Mouse (Mus musculus): ENCODE measurements around the gene Gm973. TPM values are rescaled to one million over a fixed set of nuclear protein-coding genes. Genes with fewer than 3 reads are reported as not detected.

The Gm973 gene
- polyA plus RNA-seq, 1 experiment from 2014 or later, result 0.42 TPM

DNA sequence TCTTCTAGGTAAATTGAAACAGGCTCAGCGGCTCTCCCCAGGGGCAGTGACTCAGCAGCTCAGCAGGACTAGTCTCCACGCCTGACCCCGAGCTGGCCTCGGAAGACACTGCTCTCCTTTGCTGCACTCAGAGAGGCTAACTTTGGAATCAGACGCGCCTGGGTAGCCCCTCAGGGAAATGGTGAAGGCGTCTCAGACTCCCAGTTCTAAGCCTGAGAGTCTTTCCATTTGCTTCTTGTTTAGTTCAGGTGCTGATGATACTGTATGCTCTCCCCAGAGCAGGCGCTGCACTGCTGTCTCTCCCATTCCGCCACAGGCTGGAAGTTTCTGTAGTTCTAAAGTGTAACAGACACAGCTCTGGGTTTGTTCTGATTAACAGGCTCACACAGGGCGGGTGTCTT is 28.4 kb upstream of the Gm973 start:
- Histone ChIP-seq H3K9ac (ENCODE audit: low read length) (0 out of 2 replicates have a peak overlapping the region, but pooled peaks have one; percentile 27), H3K27me3 (replicated peaks; ENCODE audit: control insufficient read depth, insufficient read depth, low read length) (no peaks in the 10 kb centered on the region), H3K4me3 (ENCODE audit: low read depth, low read length) (peak overlapping the region; percentile 22), H3K27ac (ENCODE audit: low read depth) (peak overlapping the region; percentile 67), H3K36me3 (ENCODE audit: control insufficient read depth, insufficient read depth, low read length) (peaks cover 18% of the 10 kb centered on the region; the same call in 1 of the 2 replicates), H3K9me3 (ENCODE audit: control insufficient read depth, low read length) (no peaks in the 10 kb centered on the region), H3K4me2 (ENCODE audit: low read length) (peak overlapping the region; percentile 74), H3K4me1 (replicated peaks; ENCODE audit: control insufficient read depth, insufficient read depth, low read length) (peaks cover 46% of the 10 kb centered on the region)
- DNase-seq (ENCODE audit: low spot score), result peak; percentile 69
- 7% methylated on average over 10 of the region's 10 CpGs for WGBS
- ATAC-seq (replicated peaks; ENCODE audit: low FRiP score, low TSS enrichment, low read depth), result no peak

DNA sequence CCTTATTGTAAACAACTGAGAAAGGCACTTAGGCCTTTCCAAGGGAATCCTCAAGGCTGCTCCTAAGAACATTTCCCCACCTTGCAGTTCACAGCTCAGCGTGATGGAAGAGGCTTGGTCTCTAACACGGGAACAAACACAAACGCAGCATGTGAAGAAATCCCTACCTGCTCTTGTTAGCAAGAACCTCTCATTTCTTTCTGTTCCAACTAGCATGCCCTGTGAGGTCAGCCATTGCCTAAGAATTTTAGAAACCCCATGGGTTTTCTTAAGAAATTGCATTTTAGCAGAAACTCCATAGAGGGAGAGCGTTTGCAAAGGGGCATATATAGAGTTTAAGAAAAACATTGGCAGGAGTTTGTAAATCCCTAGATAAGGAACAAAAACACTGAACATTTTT is 27.6 kb upstream of the Gm973 start:
- Histone ChIP-seq H3K9ac (ENCODE audit: low read length) (no peak overlapping the region), H3K4me1 (replicated peaks; ENCODE audit: control insufficient read depth, insufficient read depth, low read length) (peaks cover 45% of the 10 kb centered on the region), H3K36me3 (ENCODE audit: control insufficient read depth, insufficient read depth, low read length) (peaks cover 18% of the 10 kb centered on the region; the same call in 1 of the 2 replicates), H3K4me3 (ENCODE audit: low read depth, low read length) (0 out of 2 replicates have a peak overlapping the region, but pooled peaks have one; percentile 4), H3K4me2 (ENCODE audit: low read length) (peak overlapping the region; percentile 8; the same call in 1 of the 2 replicates), H3K27me3 (replicated peaks; ENCODE audit: control insufficient read depth, insufficient read depth, low read length) (no peaks in the 10 kb centered on the region), H3K27ac (ENCODE audit: low read depth) (peak overlapping the region; percentile 43; the same call in 1 of the 2 replicates), H3K9me3 (ENCODE audit: control insufficient read depth, low read length) (no peaks in the 10 kb centered on the region)
- DNase-seq (ENCODE audit: low spot score), result no peak
- ATAC-seq (replicated peaks; ENCODE audit: low FRiP score, low TSS enrichment, low read depth), result no peak
- WGBS, result 23% methylated on average over 4 of the region's 4 CpGs

GRCm38 (mm10) chr1:59488991-59489390 is 27.1 kb upstream of the Gm973 start:
- no peak overlapping the region for H3K4me3 ChIP-seq (ENCODE audit: low read depth, low read length)
- peaks cover 18% of the 10 kb centered on the region; the same call in 1 of the 2 replicates for H3K36me3 ChIP-seq (ENCODE audit: control insufficient read depth, insufficient read depth, low read length)
- H3K9me3 ChIP-seq (ENCODE audit: control insufficient read depth, low read length), result no peaks in the 10 kb centered on the region
- DNase-seq (ENCODE audit: low spot score) (no peak), ATAC-seq (replicated peaks; ENCODE audit: low FRiP score, low TSS enrichment, low read depth) (no peak)
- H3K9ac ChIP-seq (ENCODE audit: low read length), result no peak overlapping the region
- H3K4me1 ChIP-seq (replicated peaks; ENCODE audit: control insufficient read depth, insufficient read depth, low read length), result peaks cover 40% of the 10 kb centered on the region
- no peaks in the 10 kb centered on the region for H3K27me3 ChIP-seq (replicated peaks; ENCODE audit: control insufficient read depth, insufficient read depth, low read length)
- peak overlapping the region; percentile 43; the same call in 1 of the 2 replicates for H3K27ac ChIP-seq (ENCODE audit: low read depth)
- WGBS, result 32% methylated on average over 4 of the region's 4 CpGs
- H3K4me2 ChIP-seq (ENCODE audit: low read length), result peak overlapping the region; percentile 8; the same call in 1 of the 2 replicates

GRCm38 (mm10) chr1:59491517-59491916 is 24.5 kb upstream of the Gm973 start:
- Histone ChIP-seq H3K36me3 (ENCODE audit: control insufficient read depth, insufficient read depth, low read length) (peaks cover 12% of the 10 kb centered on the region; the same call in 1 of the 2 replicates), H3K4me1 (replicated peaks; ENCODE audit: control insufficient read depth, insufficient read depth, low read length) (peaks cover 27% of the 10 kb centered on the region), H3K9ac (ENCODE audit: low read length) (no peak overlapping the region), H3K27me3 (replicated peaks; ENCODE audit: control insufficient read depth, insufficient read depth, low read length) (no peaks in the 10 kb centered on the region), H3K4me2 (ENCODE audit: low read length) (no peak overlapping the region), H3K9me3 (ENCODE audit: control insufficient read depth, low read length) (no peaks in the 10 kb centered on the region), H3K4me3 (ENCODE audit: low read depth, low read length) (no peak overlapping the region), H3K27ac (ENCODE audit: low read depth) (no peak overlapping the region)
- WGBS, result 76% methylated on average over 9 of the region's 9 CpGs
- DNase-seq (ENCODE audit: low spot score), result no peak
- ATAC-seq (replicated peaks; ENCODE audit: low FRiP score, low TSS enrichment, low read depth), result no peak

DNA sequence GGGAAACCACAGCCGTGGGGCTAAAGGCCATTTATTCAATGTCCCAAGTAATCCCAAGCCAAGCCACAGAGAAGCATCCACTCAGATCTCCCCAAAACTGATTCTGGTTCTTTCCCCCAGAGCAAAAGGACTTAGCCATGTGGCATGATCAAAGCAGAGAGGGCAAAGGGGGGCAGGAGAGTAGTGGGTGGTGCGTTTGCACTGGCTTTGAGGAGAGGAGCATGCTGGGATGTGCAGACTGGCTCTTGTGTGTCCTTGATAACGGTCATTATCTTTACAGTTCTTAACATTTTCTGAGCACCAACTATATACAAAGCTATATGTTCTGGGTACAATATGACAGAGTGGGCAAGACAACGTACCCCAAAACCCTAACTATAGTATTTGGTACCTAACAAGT is 23.6 kb upstream of the Gm973 start:
- Histone ChIP-seq H3K9me3 (ENCODE audit: control insufficient read depth, low read length) (no peaks in the 10 kb centered on the region), H3K36me3 (ENCODE audit: control insufficient read depth, insufficient read depth, low read length) (peaks cover 11% of the 10 kb centered on the region; the same call in 1 of the 2 replicates), H3K27me3 (replicated peaks; ENCODE audit: control insufficient read depth, insufficient read depth, low read length) (no peaks in the 10 kb centered on the region), H3K4me1 (replicated peaks; ENCODE audit: control insufficient read depth, insufficient read depth, low read length) (peaks cover 20% of the 10 kb centered on the region), H3K4me2 (ENCODE audit: low read length) (no peak overlapping the region), H3K4me3 (ENCODE audit: low read depth, low read length) (no peak overlapping the region), H3K9ac (ENCODE audit: low read length) (no peak overlapping the region), H3K27ac (ENCODE audit: low read depth) (no peak overlapping the region)
- no peak for ATAC-seq (replicated peaks; ENCODE audit: low FRiP score, low TSS enrichment, low read depth)
- 71% methylated on average over 4 of the region's 4 CpGs for WGBS
- DNase-seq (ENCODE audit: low spot score), result no peak

- Histone ChIP-seq H3K27ac (ENCODE audit: low read depth) (no peak overlapping the region), H3K36me3 (ENCODE audit: control insufficient read depth, insufficient read depth, low read length) (no peaks in the 10 kb centered on the region), H3K4me1 (replicated peaks; ENCODE audit: control insufficient read depth, insufficient read depth, low read length) (no peaks in the 10 kb centered on the region), H3K9me3 (ENCODE audit: control insufficient read depth, low read length) (no peaks in the 10 kb centered on the region), H3K27me3 (replicated peaks; ENCODE audit: control insufficient read depth, insufficient read depth, low read length) (no peaks in the 10 kb centered on the region), H3K9ac (ENCODE audit: low read length) (no peak overlapping the region), H3K4me3 (ENCODE audit: low read depth, low read length) (no peak overlapping the region), H3K4me2 (ENCODE audit: low read length) (no peak overlapping the region)
- DNase-seq (ENCODE audit: low spot score), result no peak
- no peak for ATAC-seq (replicated peaks; ENCODE audit: low FRiP score, low TSS enrichment, low read depth)
- WGBS, result 91% methylated on average over 5 of the region's 5 CpGs
These were observed 20.1 kb upstream of the Gm973 start for GRCm38 (mm10) chr1:59495970-59496369.

GRCm38 (mm10) chr1:59497741-59498613 is 18.1 kb upstream of the Gm973 start:
- Histone ChIP-seq H3K4me1 (replicated peaks; ENCODE audit: control insufficient read depth, insufficient read depth, low read length) (no peaks in the 10 kb centered on the region), H3K36me3 (ENCODE audit: control insufficient read depth, insufficient read depth, low read length) (no peaks in the 10 kb centered on the region), H3K27me3 (replicated peaks; ENCODE audit: control insufficient read depth, insufficient read depth, low read length) (no peaks in the 10 kb centered on the region), H3K9me3 (ENCODE audit: control insufficient read depth, low read length) (no peaks in the 10 kb centered on the region), H3K9ac (ENCODE audit: low read length) (no peak overlapping the region), H3K4me2 (ENCODE audit: low read length) (no peak overlapping the region), H3K4me3 (ENCODE audit: low read depth, low read length) (no peak overlapping the region), H3K27ac (ENCODE audit: low read depth) (no peak overlapping the region)
- DNase-seq (ENCODE audit: low spot score), result no peak
- 69% methylated on average over 6 of the region's 6 CpGs for WGBS
- ATAC-seq (replicated peaks; ENCODE audit: low FRiP score, low TSS enrichment, low read depth), result no peak

GRCm38 (mm10) chr1:59499327-59499726 is 16.7 kb upstream of the Gm973 start:
- no peaks in the 10 kb centered on the region for H3K27me3 ChIP-seq (replicated peaks; ENCODE audit: control insufficient read depth, insufficient read depth, low read length)
- no peaks in the 10 kb centered on the region for H3K4me1 ChIP-seq (replicated peaks; ENCODE audit: control insufficient read depth, insufficient read depth, low read length)
- H3K36me3 ChIP-seq (ENCODE audit: control insufficient read depth, insufficient read depth, low read length), result no peaks in the 10 kb centered on the region
- H3K9ac ChIP-seq (ENCODE audit: low read length), result no peak overlapping the region
- H3K4me3 ChIP-seq (ENCODE audit: low read depth, low read length), result no peak overlapping the region
- 83% methylated on average over 3 of the region's 3 CpGs for WGBS
- no peaks in the 10 kb centered on the region for H3K9me3 ChIP-seq (ENCODE audit: control insufficient read depth, low read length)
- DNase-seq (ENCODE audit: low spot score) (no peak), ATAC-seq (replicated peaks; ENCODE audit: low FRiP score, low TSS enrichment, low read depth) (no peak)
- no peak overlapping the region for H3K27ac ChIP-seq (ENCODE audit: low read depth)
- H3K4me2 ChIP-seq (ENCODE audit: low read length), result no peak overlapping the region

Data from intestine, embryonic 14.5 days (tissue).